Mouse (Mus musculus): ENCODE data around the gene Tmem267. TPM values are rescaled to one million over a fixed set of nuclear protein-coding genes. Genes with fewer than 3 reads are reported as not detected.
"Not testable (repeated sequence)": the region's sequence is repeated elsewhere in the genome, so short reads cannot be mapped to it uniquely, and the experiment has no call there.

Gene Tmem267
- total RNA-seq, 1 experiment from 2014 or later = 2.2 TPM

- not testable (repeated sequence) for ATAC-seq (ENCODE audit: extremely low read depth, insufficient number of reproducible peaks, low FRiP score, poor library complexity, severe bottlenecking)
These were observed 116.1 kb downstream of the Tmem267 start for GRCm38 (mm10) chr13:119603890-119604289.

- not testable (repeated sequence) for ATAC-seq (ENCODE audit: extremely low read depth, insufficient number of reproducible peaks, low FRiP score, poor library complexity, severe bottlenecking)
These were observed 116.5 kb downstream of the Tmem267 start for GRCm38 (mm10) chr13:119604322-119604721.

GRCm38 (mm10) chr13:119618841-119619240 lies 131.0 kb downstream of the Tmem267 start:
- ATAC-seq (ENCODE audit: extremely low read depth, insufficient number of reproducible peaks, low FRiP score, poor library complexity, severe bottlenecking) = no peak

- ATAC-seq (ENCODE audit: extremely low read depth, insufficient number of reproducible peaks, low FRiP score, poor library complexity, severe bottlenecking) = no peak
These were observed 131.9 kb downstream of the Tmem267 start for GRCm38 (mm10) chr13:119619735-119620134.

GRCm38 (mm10) chr13:119623634-119624033 lies 135.8 kb downstream of the Tmem267 start, which contains the start of gene Ccl28:
TSS of gene Ccl28 (plus strand) at chr13:119623819.
- no peak for ATAC-seq (ENCODE audit: extremely low read depth, insufficient number of reproducible peaks, low FRiP score, poor library complexity, severe bottlenecking)

GRCm38 (mm10) chr13:119625952-119626351 lies 138.1 kb downstream of the Tmem267 start:
- not testable (repeated sequence) for ATAC-seq (ENCODE audit: extremely low read depth, insufficient number of reproducible peaks, low FRiP score, poor library complexity, severe bottlenecking)

- ATAC-seq (ENCODE audit: extremely low read depth, insufficient number of reproducible peaks, low FRiP score, poor library complexity, severe bottlenecking) = peak; percentile 97
These were observed 143.8 kb downstream of the Tmem267 start for GRCm38 (mm10) chr13:119631482-119632155.

GRCm38 (mm10) chr13:119632156-119632548 lies 144.3 kb downstream of the Tmem267 start:
- ATAC-seq (ENCODE audit: extremely low read depth, insufficient number of reproducible peaks, low FRiP score, poor library complexity, severe bottlenecking) = no peak

- no peak for ATAC-seq (ENCODE audit: extremely low read depth, insufficient number of reproducible peaks, low FRiP score, poor library complexity, severe bottlenecking)
These were observed 147.7 kb downstream of the Tmem267 start for GRCm38 (mm10) chr13:119635496-119635895.

- ATAC-seq (ENCODE audit: extremely low read depth, insufficient number of reproducible peaks, low FRiP score, poor library complexity, severe bottlenecking) = no peak
These were observed 150.0 kb downstream of the Tmem267 start for GRCm38 (mm10) chr13:119637837-119638236.

- no peak for ATAC-seq (ENCODE audit: extremely low read depth, insufficient number of reproducible peaks, low FRiP score, poor library complexity, severe bottlenecking)
These were observed 150.6 kb downstream of the Tmem267 start for GRCm38 (mm10) chr13:119638449-119638848.

- ATAC-seq (ENCODE audit: extremely low read depth, insufficient number of reproducible peaks, low FRiP score, poor library complexity, severe bottlenecking) = no peak
These were observed 151.5 kb downstream of the Tmem267 start for GRCm38 (mm10) chr13:119639302-119639701.

- ATAC-seq (ENCODE audit: extremely low read depth, insufficient number of reproducible peaks, low FRiP score, poor library complexity, severe bottlenecking) = 0 out of 2 replicates have a peak, but pooled peaks have one; percentile 46
These were observed 152.7 kb downstream of the Tmem267 start for GRCm38 (mm10) chr13:119640504-119640903.

GRCm38 (mm10) chr13:119641145-119641544 lies 153.3 kb downstream of the Tmem267 start:
- no peak for ATAC-seq (ENCODE audit: extremely low read depth, insufficient number of reproducible peaks, low FRiP score, poor library complexity, severe bottlenecking)

GRCm38 (mm10) chr13:119644769-119645168 lies 156.9 kb downstream of the Tmem267 start:
- ATAC-seq (ENCODE audit: extremely low read depth, insufficient number of reproducible peaks, low FRiP score, poor library complexity, severe bottlenecking) = no peak

- no peak for ATAC-seq (ENCODE audit: extremely low read depth, insufficient number of reproducible peaks, low FRiP score, poor library complexity, severe bottlenecking)
These were observed 158.7 kb downstream of the Tmem267 start for GRCm38 (mm10) chr13:119646511-119646910.

GRCm38 (mm10) chr13:119648891-119649698 lies 161.3 kb downstream of the Tmem267 start:
- ATAC-seq (ENCODE audit: extremely low read depth, insufficient number of reproducible peaks, low FRiP score, poor library complexity, severe bottlenecking) = no peak

GRCm38 (mm10) chr13:119649699-119650046 lies 161.8 kb downstream of the Tmem267 start:
- no peak for ATAC-seq (ENCODE audit: extremely low read depth, insufficient number of reproducible peaks, low FRiP score, poor library complexity, severe bottlenecking)

GRCm38 (mm10) chr13:119654734-119655133 lies 166.9 kb downstream of the Tmem267 start:
- ATAC-seq (ENCODE audit: extremely low read depth, insufficient number of reproducible peaks, low FRiP score, poor library complexity, severe bottlenecking) = no peak

- ATAC-seq (ENCODE audit: extremely low read depth, insufficient number of reproducible peaks, low FRiP score, poor library complexity, severe bottlenecking) = no peak
These were observed 168.4 kb downstream of the Tmem267 start for GRCm38 (mm10) chr13:119656246-119656645.
